Mouse (Mus musculus): ENCODE measurements around the gene Fndc11. TPM values are rescaled to one million over a fixed set of nuclear protein-coding genes. Genes with fewer than 3 reads are reported as not detected.

The Fndc11 gene
- polyA plus RNA-seq, 1 experiment from 2014 or later, result not detected

DNA sequence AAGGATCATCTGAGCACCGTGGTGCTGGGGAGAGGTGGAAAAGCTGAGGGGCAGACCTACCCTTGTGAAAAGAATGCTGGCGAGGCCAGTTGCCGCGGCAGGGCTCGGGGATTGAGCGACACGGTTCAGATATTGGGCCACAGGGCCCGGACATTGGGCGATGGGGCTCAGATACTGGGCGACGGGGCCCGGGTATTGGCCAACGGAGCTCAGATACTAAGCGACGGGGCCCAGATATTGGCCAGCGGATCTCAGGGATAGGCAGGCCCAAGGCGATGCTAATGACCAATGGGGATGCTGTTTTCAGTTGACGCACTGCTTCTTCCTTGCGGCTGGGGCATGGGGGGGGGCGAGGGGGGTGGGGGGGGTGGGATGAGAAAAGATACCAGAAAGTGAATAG lies 11.4 kb downstream of the Fndc11 start:
- Histone ChIP-seq H3K4me2 (ENCODE audit: low read depth) (no peak overlapping the region), H3K27ac (ENCODE audit: low read depth, low read length) (no peak overlapping the region), H3K4me3 (ENCODE audit: low read depth, low read length) (no peak overlapping the region), H3K9me3 (ENCODE audit: control insufficient read depth, low read length) (no peaks in the 10 kb centered on the region), H3K4me1 (ENCODE audit: control insufficient read depth, insufficient read depth, low read length) (no peaks in the 10 kb centered on the region), H3K27me3 (ENCODE audit: control insufficient read depth, insufficient read depth, low read length) (no peaks in the 10 kb centered on the region), H3K36me3 (ENCODE audit: control insufficient read depth, insufficient read depth, low read length) (no peaks in the 10 kb centered on the region), H3K9ac (ENCODE audit: low read length) (no peak overlapping the region)
- no peak for DNase-seq (ENCODE audit: low spot score)
- WGBS, result 80% methylated on average over 20 of the region's 20 CpGs
- no peak for ATAC-seq (ENCODE audit: insufficient read depth, low FRiP score, low TSS enrichment)

DNA sequence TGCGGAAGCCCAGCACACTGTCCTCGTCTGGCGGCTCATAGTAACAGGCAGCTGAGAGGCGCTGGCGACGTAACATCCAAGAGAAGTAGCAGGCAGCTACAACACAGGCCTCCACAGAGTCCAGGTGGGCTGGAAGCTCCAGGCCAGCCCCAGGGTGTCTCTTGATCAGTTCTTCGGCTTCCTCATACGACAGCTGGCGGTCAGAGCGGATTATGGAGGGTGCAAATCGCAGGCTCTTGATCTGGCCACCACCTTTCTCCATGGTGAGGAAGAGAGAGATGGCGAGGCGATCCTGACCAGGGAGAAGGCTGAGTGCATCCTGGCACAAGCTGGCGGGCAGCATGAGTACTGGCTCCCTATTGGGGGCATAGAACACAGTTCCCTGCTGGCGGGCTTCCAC lies 13.6 kb downstream of the Fndc11 start:
- H3K9ac ChIP-seq (ENCODE audit: low read length), result no peak overlapping the region; the same call in 1 of the 2 replicates
- ATAC-seq (ENCODE audit: insufficient read depth, low FRiP score, low TSS enrichment), result no peak
- no peak overlapping the region for H3K27ac ChIP-seq (ENCODE audit: low read depth, low read length)
- H3K36me3 ChIP-seq (ENCODE audit: control insufficient read depth, insufficient read depth, low read length), result no peaks in the 10 kb centered on the region
- H3K4me3 ChIP-seq (ENCODE audit: low read depth, low read length), result no peak overlapping the region
- H3K9me3 ChIP-seq (ENCODE audit: control insufficient read depth, low read length), result no peaks in the 10 kb centered on the region
- no peaks in the 10 kb centered on the region for H3K27me3 ChIP-seq (ENCODE audit: control insufficient read depth, insufficient read depth, low read length)
- WGBS, result 91% methylated on average over 15 of the region's 15 CpGs
- no peaks in the 10 kb centered on the region for H3K4me1 ChIP-seq (ENCODE audit: control insufficient read depth, insufficient read depth, low read length)
- no peak overlapping the region for H3K4me2 ChIP-seq (ENCODE audit: low read depth)
- no peak for DNase-seq (ENCODE audit: low spot score)

DNA sequence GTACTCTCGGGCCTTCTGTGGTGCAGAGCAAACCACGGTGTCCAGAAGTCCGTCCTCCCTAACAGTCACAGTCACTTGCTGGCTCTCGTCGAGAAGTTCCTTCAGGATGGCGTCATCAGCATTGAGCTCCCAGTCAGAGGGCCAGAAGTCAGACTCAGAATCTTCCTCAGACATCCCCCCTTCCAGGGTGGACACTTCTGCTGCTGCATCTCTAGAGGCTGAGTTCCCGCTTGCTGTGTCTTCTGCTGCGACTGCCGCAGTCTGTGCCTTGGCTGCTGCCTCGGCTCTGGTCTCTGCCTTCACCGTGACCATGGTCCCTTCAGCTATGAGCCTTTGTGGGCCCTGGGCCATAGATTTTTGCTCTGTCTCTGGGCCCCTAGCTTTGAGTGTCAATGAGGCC lies 14.9 kb downstream of the Fndc11 start:
- DNase-seq (ENCODE audit: low spot score) (no peak), ATAC-seq (ENCODE audit: insufficient read depth, low FRiP score, low TSS enrichment) (no peak)
- 91% methylated on average over 11 of the region's 11 CpGs for WGBS
- no peaks in the 10 kb centered on the region for H3K36me3 ChIP-seq (ENCODE audit: control insufficient read depth, insufficient read depth, low read length)
- H3K4me1 ChIP-seq (ENCODE audit: control insufficient read depth, insufficient read depth, low read length), result no peaks in the 10 kb centered on the region
- H3K27me3 ChIP-seq (ENCODE audit: control insufficient read depth, insufficient read depth, low read length), result no peaks in the 10 kb centered on the region
- no peak overlapping the region for H3K4me3 ChIP-seq (ENCODE audit: low read depth, low read length)
- no peak overlapping the region for H3K27ac ChIP-seq (ENCODE audit: low read depth, low read length)
- H3K4me2 ChIP-seq (ENCODE audit: low read depth), result no peak overlapping the region
- H3K9me3 ChIP-seq (ENCODE audit: control insufficient read depth, low read length), result no peaks in the 10 kb centered on the region
- no peak overlapping the region for H3K9ac ChIP-seq (ENCODE audit: low read length)

DNA sequence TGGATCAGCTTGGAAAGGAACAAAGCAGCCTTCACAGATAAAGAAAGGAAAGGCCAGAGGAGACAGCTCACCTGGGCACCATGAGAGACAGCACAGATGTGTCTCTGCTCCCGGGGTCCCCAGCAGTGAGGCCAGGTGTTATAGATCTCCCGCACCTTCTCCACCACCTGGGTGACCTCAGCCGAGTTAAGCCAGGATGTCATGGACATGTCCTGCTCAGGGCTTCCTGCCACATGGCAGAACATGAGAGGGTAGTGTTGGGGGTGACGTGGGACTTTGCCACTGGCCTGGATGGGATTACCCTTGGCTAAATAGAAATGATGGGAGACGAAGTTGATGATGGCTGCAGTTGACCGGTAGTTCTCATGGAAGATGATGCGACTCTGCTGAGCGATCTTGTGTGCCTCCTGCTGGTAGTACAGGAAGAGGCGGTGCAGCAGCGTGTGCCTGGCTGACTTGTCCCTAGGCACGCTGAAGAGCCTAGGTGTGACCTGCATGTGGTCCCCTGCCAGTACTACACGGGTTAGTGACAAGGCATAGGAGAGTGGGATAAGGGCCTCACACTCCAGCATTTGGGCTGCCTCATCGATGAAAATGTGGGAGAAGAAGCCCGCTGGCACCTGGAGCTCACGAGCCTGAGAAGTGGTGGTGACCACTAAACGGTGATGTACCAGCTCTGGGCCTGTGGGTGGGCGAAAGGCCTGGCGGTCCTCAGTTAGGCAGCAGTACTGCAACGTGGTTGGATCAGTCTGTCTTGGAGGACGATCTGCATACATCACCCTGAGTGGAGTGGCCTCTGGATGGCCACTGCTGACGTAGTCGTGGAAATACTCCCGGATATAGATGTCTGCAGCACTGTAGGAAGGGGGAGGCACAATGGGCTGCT lies 16.1 kb downstream of the Fndc11 start:
- ATAC-seq (ENCODE audit: insufficient read depth, low FRiP score, low TSS enrichment), result no peak
- WGBS, result 84% methylated on average over 23 of the region's 23 CpGs
- DNase-seq (ENCODE audit: low spot score), result no peak

DNA sequence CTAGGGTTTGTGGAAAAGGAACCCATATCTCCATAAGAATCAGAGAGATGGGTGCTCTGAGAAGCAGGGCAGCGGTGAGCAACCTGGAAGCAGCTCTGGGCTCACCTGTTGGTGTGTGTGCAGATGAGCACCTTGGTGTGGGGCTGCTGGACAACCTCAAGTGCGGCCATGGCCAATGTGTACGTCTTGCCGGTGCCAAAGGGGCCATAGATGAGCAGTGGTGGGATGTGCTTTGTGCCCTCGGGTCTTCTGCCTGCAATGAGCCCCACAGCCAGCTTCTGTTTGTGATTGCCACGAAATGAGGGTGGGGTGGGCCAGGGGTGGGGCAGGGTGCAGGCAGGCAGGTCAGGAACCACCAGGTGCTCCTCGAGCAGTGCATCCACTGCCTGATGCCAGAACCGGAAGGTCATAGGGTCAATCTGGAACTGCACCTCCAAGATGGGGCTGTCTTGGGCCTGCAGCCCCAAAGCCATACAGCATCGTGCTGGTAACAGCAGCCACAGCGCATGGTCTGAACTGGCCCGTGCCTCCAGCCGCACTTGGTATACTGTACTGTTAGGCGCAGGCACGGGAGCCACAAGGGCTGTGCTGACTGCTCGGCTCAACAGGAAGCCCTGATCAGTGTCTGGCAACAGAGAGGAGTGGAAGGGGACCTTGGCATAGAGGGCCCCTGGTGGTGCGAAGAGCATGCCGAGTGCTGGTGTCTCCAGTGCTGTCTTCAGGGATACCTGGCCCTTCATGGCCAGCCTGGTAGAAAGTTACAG lies 17.6 kb downstream of the Fndc11 start:
- H3K4me2 ChIP-seq (ENCODE audit: low read depth), result no peak overlapping the region
- no peaks in the 10 kb centered on the region for H3K9me3 ChIP-seq (ENCODE audit: control insufficient read depth, low read length)
- no peak overlapping the region for H3K27ac ChIP-seq (ENCODE audit: low read depth, low read length)
- H3K27me3 ChIP-seq (ENCODE audit: control insufficient read depth, insufficient read depth, low read length), result no peaks in the 10 kb centered on the region
- WGBS, result 91% methylated on average over 17 of the region's 17 CpGs
- DNase-seq (ENCODE audit: low spot score) (no peak), ATAC-seq (ENCODE audit: insufficient read depth, low FRiP score, low TSS enrichment) (no peak)
- H3K36me3 ChIP-seq (ENCODE audit: control insufficient read depth, insufficient read depth, low read length), result no peaks in the 10 kb centered on the region
- H3K4me1 ChIP-seq (ENCODE audit: control insufficient read depth, insufficient read depth, low read length), result peaks cover 4% of the 10 kb centered on the region; the same call in 1 of the 2 replicates
- H3K9ac ChIP-seq (ENCODE audit: low read length), result no peak overlapping the region
- H3K4me3 ChIP-seq (ENCODE audit: low read depth, low read length), result no peak overlapping the region

More for the DNA sequence above, 16.1 kb downstream of the Fndc11 start:
- Histone ChIP-seq H3K9me3 (ENCODE audit: control insufficient read depth, low read length) (no peaks in the 10 kb centered on the region), H3K4me2 (ENCODE audit: low read depth) (no peak overlapping the region), H3K36me3 (ENCODE audit: control insufficient read depth, insufficient read depth, low read length) (no peaks in the 10 kb centered on the region), H3K9ac (ENCODE audit: low read length) (no peak overlapping the region), H3K27ac (ENCODE audit: low read depth, low read length) (no peak overlapping the region), H3K4me3 (ENCODE audit: low read depth, low read length) (no peak overlapping the region), H3K4me1 (ENCODE audit: control insufficient read depth, insufficient read depth, low read length) (no peaks in the 10 kb centered on the region), H3K27me3 (ENCODE audit: control insufficient read depth, insufficient read depth, low read length) (no peaks in the 10 kb centered on the region)

DNA sequence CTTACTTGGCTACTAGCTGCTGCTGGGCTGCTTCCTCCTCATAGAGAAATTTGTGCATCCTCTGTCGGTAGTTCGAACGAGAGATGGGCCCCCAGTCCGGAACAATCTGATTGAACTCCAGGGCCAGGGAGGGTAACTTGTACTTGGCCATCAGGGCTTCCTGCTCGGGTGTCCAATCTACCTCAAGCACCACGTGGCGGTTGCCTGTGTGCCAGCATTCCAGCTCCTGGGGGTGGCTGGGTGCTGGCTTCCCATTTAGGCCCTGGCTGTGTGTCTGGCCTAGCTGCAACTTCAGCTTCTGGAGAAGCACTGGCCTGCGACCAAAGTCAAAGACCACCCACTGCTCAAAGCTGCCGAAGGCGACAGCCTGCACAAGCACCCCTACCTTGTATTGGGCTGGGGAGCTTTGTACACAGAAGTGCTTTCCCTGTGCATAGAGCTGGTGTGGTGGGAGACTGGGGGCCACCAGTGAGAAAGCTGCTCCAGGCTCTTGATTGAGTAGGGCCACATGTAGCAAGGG lies 18.3 kb downstream of the Fndc11 start:
- 79% methylated on average over 10 of the region's 10 CpGs for WGBS
- no peak overlapping the region for H3K27ac ChIP-seq (ENCODE audit: low read depth, low read length)
- ATAC-seq (ENCODE audit: insufficient read depth, low FRiP score, low TSS enrichment), result no peak

DNA sequence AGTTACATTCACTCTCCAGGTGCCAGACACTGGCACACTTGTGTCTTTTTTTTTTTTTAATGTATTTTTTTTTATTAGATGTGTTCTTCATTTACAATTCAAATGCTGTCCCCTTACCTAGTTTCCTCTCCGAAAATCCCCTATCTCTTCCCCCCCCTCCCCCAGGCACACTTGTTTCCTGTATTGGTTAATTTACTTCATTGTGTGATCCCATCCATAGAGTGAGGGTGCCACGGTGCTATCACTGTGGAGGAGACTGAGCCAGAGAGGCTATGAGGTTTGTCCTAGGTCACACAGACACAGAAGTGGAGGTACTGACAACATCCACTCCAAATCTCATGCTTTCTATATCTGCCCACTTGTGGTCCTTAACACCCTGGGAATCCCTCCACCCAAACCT lies 19.0 kb downstream of the Fndc11 start:
- H3K27me3 ChIP-seq (ENCODE audit: control insufficient read depth, insufficient read depth, low read length), result no peaks in the 10 kb centered on the region
- H3K4me3 ChIP-seq (ENCODE audit: low read depth, low read length), result no peak overlapping the region
- no peaks in the 10 kb centered on the region for H3K36me3 ChIP-seq (ENCODE audit: control insufficient read depth, insufficient read depth, low read length)
- H3K9ac ChIP-seq (ENCODE audit: low read length), result no peak overlapping the region
- 90% methylated on average over 2 of the region's 2 CpGs for WGBS
- no peak overlapping the region for H3K27ac ChIP-seq (ENCODE audit: low read depth, low read length)
- no peaks in the 10 kb centered on the region for H3K9me3 ChIP-seq (ENCODE audit: control insufficient read depth, low read length)
- peaks cover 4% of the 10 kb centered on the region; the same call in 1 of the 2 replicates for H3K4me1 ChIP-seq (ENCODE audit: control insufficient read depth, insufficient read depth, low read length)
- no peak for ATAC-seq (ENCODE audit: insufficient read depth, low FRiP score, low TSS enrichment)
- no peak for DNase-seq (ENCODE audit: low spot score)
- no peak overlapping the region for H3K4me2 ChIP-seq (ENCODE audit: low read depth)

More for the DNA sequence above, 18.3 kb downstream of the Fndc11 start:
- Histone ChIP-seq H3K9me3 (ENCODE audit: control insufficient read depth, low read length) (no peaks in the 10 kb centered on the region), H3K4me3 (ENCODE audit: low read depth, low read length) (no peak overlapping the region), H3K9ac (ENCODE audit: low read length) (no peak overlapping the region), H3K4me2 (ENCODE audit: low read depth) (no peak overlapping the region), H3K36me3 (ENCODE audit: control insufficient read depth, insufficient read depth, low read length) (no peaks in the 10 kb centered on the region), H3K4me1 (ENCODE audit: control insufficient read depth, insufficient read depth, low read length) (peaks cover 4% of the 10 kb centered on the region; the same call in 1 of the 2 replicates), H3K27me3 (ENCODE audit: control insufficient read depth, insufficient read depth, low read length) (no peaks in the 10 kb centered on the region)
- DNase-seq (ENCODE audit: low spot score), result no peak

DNA sequence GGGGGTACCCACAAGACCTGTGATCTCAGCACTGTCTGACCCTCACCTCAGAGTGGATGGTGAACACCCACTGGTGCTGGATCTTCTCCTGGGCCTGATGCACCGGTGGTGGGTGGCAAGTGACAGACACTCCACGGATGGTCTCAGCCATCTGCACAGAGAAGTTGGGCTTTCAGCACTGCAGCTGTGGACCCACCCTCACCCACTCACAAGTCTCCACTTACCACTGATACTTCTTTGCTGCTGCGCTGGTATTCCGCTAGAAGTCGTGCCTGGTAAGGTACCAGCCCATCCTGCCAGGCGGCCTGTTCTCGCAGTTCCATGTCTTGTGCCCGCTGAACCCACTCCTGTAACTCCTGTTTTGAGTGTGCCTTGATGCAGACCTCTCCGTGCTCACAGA lies 19.4 kb downstream of the Fndc11 start:
- Histone ChIP-seq H3K27ac (ENCODE audit: low read depth, low read length) (no peak overlapping the region), H3K9me3 (ENCODE audit: control insufficient read depth, low read length) (no peaks in the 10 kb centered on the region), H3K36me3 (ENCODE audit: control insufficient read depth, insufficient read depth, low read length) (no peaks in the 10 kb centered on the region), H3K27me3 (ENCODE audit: control insufficient read depth, insufficient read depth, low read length) (no peaks in the 10 kb centered on the region), H3K4me1 (ENCODE audit: control insufficient read depth, insufficient read depth, low read length) (peaks cover 4% of the 10 kb centered on the region; the same call in 1 of the 2 replicates), H3K4me2 (ENCODE audit: low read depth) (no peak overlapping the region), H3K9ac (ENCODE audit: low read length) (no peak overlapping the region), H3K4me3 (ENCODE audit: low read depth, low read length) (no peak overlapping the region)
- ATAC-seq (ENCODE audit: insufficient read depth, low FRiP score, low TSS enrichment) (no peak), DNase-seq (ENCODE audit: low spot score) (no peak)
- 88% methylated on average over 9 of the region's 9 CpGs for WGBS
